Mouse (Mus musculus) liver, embryonic 13.5 days (tissue): ENCODE data around the gene Sytl2. TPM values are rescaled to one million over a fixed set of nuclear protein-coding genes. Genes with fewer than 3 reads are reported as not detected.

Experiments
- ATAC-seq: fragments of 200-750 bp; cut with Nextera tagmentation; 2 replicates; pipeline ENCODE4 v1.8.0; 2017; ENCODE audit warnings: low read depth, mild to moderate bottlenecking, moderate number of reproducible peaks, moderate library complexity
- DNase-seq: peaks from one replicate; pipeline ENCODE4 v3.0.0; 2022
- H3K27ac ChIP-seq: fragments of 300-500 bp; sonication (generic); 2 replicates; pipeline ENCODE4 v1.5.1; 2015; ENCODE audit warnings: moderate library complexity, mild to moderate bottlenecking, inconsistent platforms
- H3K27me3 ChIP-seq: fragments of 300-500 bp; sonication (generic); 2 replicates; pipeline ENCODE4 v1.6.1; 2015; ENCODE audit warnings: mild to moderate bottlenecking, inconsistent platforms
- H3K36me3 ChIP-seq: fragments of 300-500 bp; sonication (generic); 2 replicates; pipeline ENCODE4 v1.6.1; 2015; ENCODE audit warnings: mild to moderate bottlenecking, inconsistent platforms
- H3K4me1 ChIP-seq: fragments of 300-500 bp; sonication (generic); replicated peaks from 2 replicates; pipeline ENCODE4 v1.6.1; 2015; ENCODE audit warnings: inconsistent platforms
- H3K4me2 ChIP-seq: fragments of 300-500 bp; sonication (generic); 2 replicates; pipeline ENCODE4 v1.6.1; 2015; ENCODE audit warnings: inconsistent platforms, mild to moderate bottlenecking, moderate library complexity
- H3K4me3 ChIP-seq: fragments of 300-500 bp; sonication (generic); replicated peaks from 2 replicates; pipeline ENCODE4 v1.5.1; 2015; ENCODE audit warnings: mild to moderate bottlenecking, inconsistent platforms
- H3K9ac ChIP-seq: fragments of 300-500 bp; sonication (generic); 2 replicates; pipeline ENCODE4 v1.6.1; 2015; ENCODE audit warnings: mild to moderate bottlenecking, inconsistent platforms
- H3K9me3 ChIP-seq: fragments of 300-500 bp; sonication (generic); replicated peaks from 2 replicates; pipeline ENCODE4 v1.6.1; 2016; ENCODE audit warnings: inconsistent platforms
- WGBS: fragments of 180-500 bp; shearing (Covaris S2); methylation state at CpG from one replicate; pipeline ENCODE4 v1.1.7; 2015; ENCODE audit not compliant: insufficient replicate concordance; 5-methylcytosine and 5-hydroxymethylcytosine counted together
- polyA plus RNA-seq: library from polyadenylated mRNA; unstranded; fragments of >200 nt; fragmentation: Nextera tagmentation; extraction: Ambion mirVana; gene quantifications from 2 replicates; pipeline ENCODE4 v1.2.1, GENCODE M21; 2015

The Sytl2 gene
- polyA plus RNA-seq, 1 experiment from 2014 or later = 0.77 TPM

DNA sequence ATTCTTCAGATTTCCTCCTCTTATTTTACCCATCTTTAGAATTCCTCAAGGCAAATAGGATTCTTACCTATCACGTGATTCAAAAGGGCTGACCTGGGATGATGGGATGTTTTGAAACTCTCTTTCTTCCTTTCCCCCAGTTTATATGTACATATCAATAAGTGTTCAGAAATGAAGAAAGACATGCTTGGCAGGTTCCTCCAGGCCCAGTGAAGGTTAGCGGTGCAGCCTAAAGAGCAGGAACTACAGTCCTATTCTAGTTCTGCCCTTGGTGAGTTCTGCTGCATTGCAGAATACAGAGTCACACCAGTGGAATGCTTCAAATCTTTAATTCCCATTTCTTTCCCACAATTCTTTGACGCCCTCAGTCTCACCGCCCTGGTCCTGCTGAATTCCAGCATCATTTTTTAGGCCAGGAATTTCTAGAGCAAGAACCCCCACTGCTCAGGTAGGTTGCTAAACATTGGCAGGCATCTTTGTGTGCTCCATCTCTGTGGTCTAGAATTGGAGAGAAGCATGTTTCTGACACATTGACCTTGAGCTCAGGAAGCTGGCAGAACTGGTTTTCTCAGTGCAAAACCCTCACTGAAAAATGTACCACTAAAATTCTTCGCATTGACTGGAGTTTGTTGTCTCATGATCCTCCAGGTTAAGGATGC, 45.9 kb downstream of the Sytl2 start:
- H3K4me2 ChIP-seq = no peak overlapping the region
- H3K9me3 ChIP-seq = no peaks in the 10 kb centered on the region
- no peak for DNase-seq
- H3K4me3 ChIP-seq = no peak overlapping the region
- H3K4me1 ChIP-seq = no peaks in the 10 kb centered on the region
- no peak overlapping the region for H3K27ac ChIP-seq
- no peak overlapping the region for H3K9ac ChIP-seq
- H3K27me3 ChIP-seq = no peaks in the 10 kb centered on the region
- no peaks in the 10 kb centered on the region for H3K36me3 ChIP-seq
- 70% methylated on average over 5 of the region's 5 CpGs for WGBS
- no peak for ATAC-seq

GRCm38 (mm10) chr7:90349014-90349413, 47.0 kb downstream of the Sytl2 start:
- no peaks in the 10 kb centered on the region for H3K36me3 ChIP-seq

DNA sequence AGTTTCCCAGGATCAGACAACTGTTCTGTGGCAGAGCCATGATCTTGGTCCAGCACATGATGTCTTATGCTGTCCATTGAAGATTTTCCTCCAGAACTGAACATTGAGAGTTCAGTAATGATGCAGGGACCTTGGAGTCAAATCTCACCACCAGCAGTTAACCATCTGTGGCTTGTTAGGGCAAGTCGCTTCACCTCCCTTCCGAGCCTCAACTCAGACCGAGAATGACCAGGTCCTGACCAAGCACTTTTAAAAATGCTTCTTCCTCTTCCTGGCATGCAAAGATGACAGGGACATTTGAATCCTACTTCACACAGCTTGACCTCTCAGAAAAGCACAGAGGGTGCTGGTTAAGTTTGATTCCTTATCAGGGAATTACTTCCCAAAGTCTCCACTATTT, 50.1 kb downstream of the Sytl2 start:
- no peaks in the 10 kb centered on the region for H3K9me3 ChIP-seq
- 47% methylated on average over 3 of the region's 3 CpGs for WGBS
- H3K9ac ChIP-seq = no peak overlapping the region
- no peak overlapping the region for H3K4me2 ChIP-seq
- ATAC-seq (no peak), DNase-seq (no peak)
- no peaks in the 10 kb centered on the region for H3K27me3 ChIP-seq
- H3K4me3 ChIP-seq = no peak overlapping the region
- no peak overlapping the region for H3K27ac ChIP-seq
- no peaks in the 10 kb centered on the region for H3K36me3 ChIP-seq
- H3K4me1 ChIP-seq = no peaks in the 10 kb centered on the region

More at GRCm38 (mm10) chr7:90349014-90349413, 47.0 kb downstream of the Sytl2 start:
- Histone ChIP-seq H3K4me3 (no peak overlapping the region), H3K4me2 (no peak overlapping the region), H3K9ac (no peak overlapping the region), H3K27ac (no peak overlapping the region), H3K27me3 (no peaks in the 10 kb centered on the region), H3K4me1 (no peaks in the 10 kb centered on the region), H3K9me3 (no peaks in the 10 kb centered on the region)
- ATAC-seq (no peak), DNase-seq (no peak)
- 25% methylated on average over 5 of the region's 5 CpGs for WGBS

- H3K36me3 ChIP-seq = no peaks in the 10 kb centered on the region
- no peak overlapping the region for H3K27ac ChIP-seq
- H3K9me3 ChIP-seq = no peaks in the 10 kb centered on the region
- no peak overlapping the region for H3K4me2 ChIP-seq
- WGBS = 39% methylated on average over 12 of the region's 12 CpGs
- DNase-seq (no peak), ATAC-seq (no peak)
- no peak overlapping the region for H3K4me3 ChIP-seq
- H3K27me3 ChIP-seq = no peaks in the 10 kb centered on the region
- H3K4me1 ChIP-seq = no peaks in the 10 kb centered on the region
- no peak overlapping the region for H3K9ac ChIP-seq
These were observed 51.6 kb downstream of the Sytl2 start for GRCm38 (mm10) chr7:90353488-90354228.

DNA sequence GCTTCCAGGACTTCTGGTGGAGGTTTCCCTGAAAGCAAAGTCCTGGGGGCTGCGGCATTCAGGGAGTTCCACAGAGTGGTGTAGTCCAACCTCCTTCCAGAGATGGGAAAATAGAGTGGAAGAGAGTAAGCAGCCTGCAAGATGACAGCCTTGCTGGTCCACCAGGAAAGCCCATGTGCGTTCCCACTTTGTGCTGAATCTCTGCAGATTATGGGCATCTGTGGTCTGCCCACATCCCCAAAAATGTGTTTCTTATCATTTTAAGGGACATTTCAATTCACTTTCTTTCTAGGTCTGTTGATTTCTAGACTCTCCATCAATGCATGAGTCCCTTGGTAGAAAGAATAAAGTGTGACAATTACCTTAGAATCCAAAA, 52.2 kb downstream of the Sytl2 start:
- no peak overlapping the region for H3K4me2 ChIP-seq
- 71% methylated on average over 2 of the region's 2 CpGs for WGBS
- no peaks in the 10 kb centered on the region for H3K4me1 ChIP-seq
- H3K9me3 ChIP-seq = no peaks in the 10 kb centered on the region
- no peak overlapping the region for H3K4me3 ChIP-seq
- H3K36me3 ChIP-seq = no peaks in the 10 kb centered on the region
- DNase-seq (no peak), ATAC-seq (no peak)
- no peak overlapping the region for H3K9ac ChIP-seq
- no peak overlapping the region for H3K27ac ChIP-seq
- H3K27me3 ChIP-seq = no peaks in the 10 kb centered on the region

- no peak overlapping the region for H3K4me2 ChIP-seq
- WGBS = 52% methylated on average over 3 of the region's 3 CpGs
- no peaks in the 10 kb centered on the region for H3K4me1 ChIP-seq
- H3K4me3 ChIP-seq = no peak overlapping the region
- DNase-seq (no peak), ATAC-seq (no peak)
- H3K27ac ChIP-seq = no peak overlapping the region
- H3K9me3 ChIP-seq = no peaks in the 10 kb centered on the region
- no peaks in the 10 kb centered on the region for H3K36me3 ChIP-seq
- no peak overlapping the region for H3K9ac ChIP-seq
- H3K27me3 ChIP-seq = no peaks in the 10 kb centered on the region
These were observed 53.4 kb downstream of the Sytl2 start for GRCm38 (mm10) chr7:90355454-90355853.

GRCm38 (mm10) chr7:90355995-90356394, 53.9 kb downstream of the Sytl2 start:
- Histone ChIP-seq H3K4me3 (no peak overlapping the region), H3K36me3 (no peaks in the 10 kb centered on the region), H3K4me1 (no peaks in the 10 kb centered on the region), H3K9me3 (no peaks in the 10 kb centered on the region), H3K27ac (no peak overlapping the region), H3K9ac (no peak overlapping the region), H3K4me2 (no peak overlapping the region), H3K27me3 (no peaks in the 10 kb centered on the region)
- DNase-seq (no peak), ATAC-seq (no peak)
- 65% methylated on average over 2 of the region's 2 CpGs for WGBS

- no peaks in the 10 kb centered on the region for H3K9me3 ChIP-seq
These were observed 60.7 kb downstream of the Sytl2 start for GRCm38 (mm10) chr7:90362788-90363187.

GRCm38 (mm10) chr7:90370071-90370851, 68.2 kb downstream of the Sytl2 start:
- ATAC-seq (no peak), DNase-seq (no peak)
- WGBS = 55% methylated on average over 6 of the region's 6 CpGs
- Histone ChIP-seq H3K9me3 (no peaks in the 10 kb centered on the region), H3K27ac (no peak overlapping the region), H3K4me2 (no peak overlapping the region), H3K36me3 (no peaks in the 10 kb centered on the region), H3K9ac (no peak overlapping the region), H3K4me1 (no peaks in the 10 kb centered on the region), H3K4me3 (no peak overlapping the region), H3K27me3 (no peaks in the 10 kb centered on the region)

More at GRCm38 (mm10) chr7:90362788-90363187, 60.7 kb downstream of the Sytl2 start:
- H3K27ac ChIP-seq = no peak overlapping the region
- 24% methylated on average over 7 of the region's 7 CpGs for WGBS
- H3K9ac ChIP-seq = no peak overlapping the region
- H3K36me3 ChIP-seq = no peaks in the 10 kb centered on the region
- no peak overlapping the region for H3K4me2 ChIP-seq
- no peak overlapping the region for H3K4me3 ChIP-seq
- no peaks in the 10 kb centered on the region for H3K4me1 ChIP-seq
- H3K27me3 ChIP-seq = no peaks in the 10 kb centered on the region
- no peak for ATAC-seq
- DNase-seq = no peak

DNA sequence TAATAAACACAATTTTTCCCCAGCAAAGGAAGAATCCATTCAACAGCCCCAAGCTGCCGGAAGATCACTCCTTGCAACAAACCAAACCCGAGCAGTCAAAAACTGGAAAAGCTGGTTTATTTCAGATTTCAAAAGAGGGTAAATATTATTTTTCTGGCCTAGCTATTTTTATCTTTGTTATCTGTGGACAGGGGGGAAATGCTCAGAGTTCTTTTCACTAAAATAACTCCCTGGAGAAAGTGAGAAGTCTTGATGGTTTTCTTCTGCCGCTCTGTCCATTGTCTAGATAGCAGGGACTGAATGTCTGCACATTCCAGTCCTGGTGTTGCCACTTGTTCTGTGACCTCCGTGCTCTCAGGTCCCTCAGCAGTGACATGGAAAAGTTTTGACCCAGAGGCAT, 70.8 kb downstream of the Sytl2 start:
- Histone ChIP-seq H3K27me3 (no peaks in the 10 kb centered on the region), H3K4me2 (no peak overlapping the region), H3K36me3 (no peaks in the 10 kb centered on the region), H3K4me3 (no peak overlapping the region), H3K4me1 (no peaks in the 10 kb centered on the region), H3K9me3 (no peaks in the 10 kb centered on the region), H3K27ac (no peak overlapping the region), H3K9ac (no peak overlapping the region)
- DNase-seq = no peak
- ATAC-seq = no peak
- WGBS = 51% methylated on average over 4 of the region's 4 CpGs

GRCm38 (mm10) chr7:90384411-90384810, 82.4 kb downstream of the Sytl2 start:
- no peak overlapping the region for H3K27ac ChIP-seq
- no peak overlapping the region for H3K9ac ChIP-seq
- H3K4me1 ChIP-seq = no peaks in the 10 kb centered on the region
- no peak overlapping the region for H3K4me2 ChIP-seq
- WGBS = 57% methylated on average over 2 of the region's 2 CpGs
- no peak for ATAC-seq
- no peaks in the 10 kb centered on the region for H3K9me3 ChIP-seq
- DNase-seq = no peak
- H3K4me3 ChIP-seq = no peak overlapping the region
- H3K27me3 ChIP-seq = peaks cover 6% of the 10 kb centered on the region; the same call in 1 of the 2 replicates
- H3K36me3 ChIP-seq = no peaks in the 10 kb centered on the region
